ENCODE assay signal across 17 mouse cellular contexts in the genomic region with DNA sequence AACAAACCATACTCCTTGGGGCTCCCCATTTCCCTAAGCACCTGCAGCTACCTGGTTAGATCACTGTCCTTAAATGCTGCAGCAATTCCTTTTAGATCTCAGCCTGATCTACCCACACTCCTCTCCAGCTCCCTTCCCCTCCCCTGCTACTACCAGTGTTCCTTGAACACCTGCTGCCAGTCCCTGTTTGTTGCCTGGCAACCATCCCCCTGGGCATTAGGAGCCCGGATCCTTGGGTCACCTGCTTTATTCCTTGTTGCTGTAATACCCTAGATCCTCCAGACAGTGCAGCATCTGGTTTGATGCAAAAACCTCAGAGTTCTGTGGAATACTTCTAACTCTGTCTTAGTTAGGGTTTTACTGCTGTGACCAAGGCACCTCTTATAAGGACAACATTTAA. TPM values are rescaled to one million over a fixed set of nuclear protein-coding genes. Genes with fewer than 3 reads are reported as not detected.
DNase-seq lines count a peak whose midpoint lies in the region; ATAC-seq and TF ChIP-seq lines count a peak whose summit lies in the region.
"Had no signal": no experiment of that assay in that cellular context is flagged by ENCODE, and none has a peak within 500 bp of the region (broad histone marks: within the 10 kb centered on the region; RNA-seq: fewer than 3 reads in every experiment).

No protein-coding gene starts in this region.

- 0 out of 2 replicates have a peak, but pooled peaks have one; percentile 31 for ATAC-seq in hindbrain, embryonic 11.5 days (ENCODE audit: low FRiP score)
- peak; percentile 47; the same call in 1 of the 2 replicates for ATAC-seq in hindbrain, embryonic 13.5 days (ENCODE audit: low FRiP score)
- ATAC-seq in neural tube, embryonic 15.5 days (ENCODE audit: low FRiP score), result 0 out of 2 replicates have a peak, but pooled peaks have one; percentile 29
- ATAC-seq: intestine, postnatal 0 days had no signal

- H3K27ac ChIP-seq in hindbrain, embryonic 11.5 days (ENCODE audit: low read depth, low read length), result no peak overlapping the region
- no peak overlapping the region for H3K27ac ChIP-seq in hindbrain, embryonic 10.5 days
- H3K27ac ChIP-seq in hindbrain, embryonic 13.5 days, result peak overlapping the region; percentile 55; the same call in 1 of the 2 replicates
- no peak overlapping the region for H3K27ac ChIP-seq in neural tube, embryonic 15.5 days (replicated peaks)
- H3K27ac ChIP-seq: embryonic facial prominence, embryonic 13.5 days; heart, embryonic 15.5 days; liver, embryonic 15.5 days had no signal

- no peak for TF ChIP-seq POLR2A in brain, embryonic 14.5 days (IDR thresholded peaks at IDR 0.05; ENCODE audit: borderline replicate concordance, extremely low read depth, insufficient read depth, insufficient read length, poor library complexity, severe bottlenecking)

- DNase-seq in hindbrain, embryonic 11.5 days (ENCODE audit: low spot score), result peak; percentile 57
- DNase-seq in hindbrain, embryonic 10.5 days (ENCODE audit: low spot score), result no peak
- DNase-seq in brain, embryonic 14.5 days (ENCODE audit: low read depth), result peak; percentile 77
- no peak for DNase-seq in gastrocnemius, adult 18-20 months (ENCODE audit: low spot score)
- DNase-seq in lung, adult 18-20 months, result no peak
- DNase-seq: gastrocnemius, postnatal 10 days; kidney, postnatal 4 days; thymus, postnatal 25 days had no signal

- no peaks in the 10 kb centered on the region for H3K9me3 ChIP-seq in hindbrain, embryonic 11.5 days (ENCODE audit: control insufficient read depth, low read length)
- H3K9me3 ChIP-seq in hindbrain, embryonic 10.5 days, result no peaks in the 10 kb centered on the region
- no peaks in the 10 kb centered on the region for H3K9me3 ChIP-seq in hindbrain, embryonic 13.5 days
- H3K9me3 ChIP-seq in neural tube, embryonic 15.5 days (replicated peaks), result no peaks in the 10 kb centered on the region
- H3K9me3 ChIP-seq: embryonic facial prominence, embryonic 13.5 days; heart, embryonic 15.5 days; liver, embryonic 15.5 days had no signal

- H3K36me3 ChIP-seq in hindbrain, embryonic 11.5 days (ENCODE audit: control insufficient read depth, insufficient read depth, low read length), result peaks cover 7% of the 10 kb centered on the region; the same call in 1 of the 2 replicates
- peaks cover 31% of the 10 kb centered on the region for H3K36me3 ChIP-seq in hindbrain, embryonic 10.5 days
- peaks cover 44% of the 10 kb centered on the region for H3K36me3 ChIP-seq in hindbrain, embryonic 13.5 days
- peaks cover 33% of the 10 kb centered on the region for H3K36me3 ChIP-seq in neural tube, embryonic 15.5 days
- H3K36me3 ChIP-seq: embryonic facial prominence, embryonic 13.5 days; heart, embryonic 15.5 days; liver, embryonic 15.5 days had no signal

- H3K4me1 ChIP-seq in hindbrain, embryonic 11.5 days (replicated peaks; ENCODE audit: control insufficient read depth, insufficient read depth, low read length), result no peaks in the 10 kb centered on the region
- peaks cover 2% of the 10 kb centered on the region; the same call in 1 of the 2 replicates for H3K4me1 ChIP-seq in hindbrain, embryonic 10.5 days (replicated peaks)
- peaks cover 13% of the 10 kb centered on the region for H3K4me1 ChIP-seq in hindbrain, embryonic 13.5 days (replicated peaks)
- no peaks in the 10 kb centered on the region for H3K4me1 ChIP-seq in neural tube, embryonic 15.5 days
- H3K4me1 ChIP-seq: embryonic facial prominence, embryonic 13.5 days; heart, embryonic 15.5 days; liver, embryonic 15.5 days had no signal

- WGBS in hindbrain, embryonic 11.5 days, result 13% methylated on average over 1 of the region's 1 CpGs
- WGBS in hindbrain, embryonic 10.5 days, result 2% methylated on average over 1 of the region's 1 CpGs
- WGBS in hindbrain, embryonic 13.5 days, result 0% methylated on average over 1 of the region's 1 CpGs
- 3% methylated on average over 1 of the region's 1 CpGs for WGBS in neural tube, embryonic 15.5 days

- H3K4me2 ChIP-seq in hindbrain, embryonic 11.5 days (replicated peaks; ENCODE audit: low read depth, low read length), result no peak overlapping the region
- H3K4me2 ChIP-seq in hindbrain, embryonic 13.5 days, result no peak overlapping the region
- H3K4me2 ChIP-seq in neural tube, embryonic 15.5 days, result no peak overlapping the region
- H3K4me2 ChIP-seq: embryonic facial prominence, embryonic 13.5 days; heart, embryonic 15.5 days; liver, embryonic 15.5 days had no signal

- TF ChIP-seq CTCF in brain, embryonic 14.5 days (IDR thresholded peaks at IDR 0.05; ENCODE audit: borderline replicate concordance, extremely low read depth, insufficient read depth, insufficient read length), result no peak

- H3K4me3 ChIP-seq in hindbrain, embryonic 11.5 days (ENCODE audit: low read depth, low read length), result no peak overlapping the region
- H3K4me3 ChIP-seq in hindbrain, embryonic 10.5 days, result no peak overlapping the region
- no peak overlapping the region for H3K4me3 ChIP-seq in hindbrain, embryonic 13.5 days
- no peak overlapping the region for H3K4me3 ChIP-seq in neural tube, embryonic 15.5 days (replicated peaks)
- H3K4me3 ChIP-seq: embryonic facial prominence, embryonic 13.5 days; heart, embryonic 15.5 days; liver, embryonic 15.5 days had no signal

- no peaks in the 10 kb centered on the region for H3K27me3 ChIP-seq in hindbrain, embryonic 11.5 days (ENCODE audit: control insufficient read depth, insufficient read depth, low read length)
- H3K27me3 ChIP-seq in hindbrain, embryonic 10.5 days (ENCODE audit: insufficient read depth, poor library complexity, severe bottlenecking), result no peaks in the 10 kb centered on the region
- no peaks in the 10 kb centered on the region for H3K27me3 ChIP-seq in hindbrain, embryonic 13.5 days
- no peaks in the 10 kb centered on the region for H3K27me3 ChIP-seq in neural tube, embryonic 15.5 days (replicated peaks)
- H3K27me3 ChIP-seq: embryonic facial prominence, embryonic 13.5 days had no signal

- H3K9ac ChIP-seq in hindbrain, embryonic 11.5 days (ENCODE audit: low read depth, low read length), result no peak overlapping the region
- H3K9ac ChIP-seq in hindbrain, embryonic 13.5 days, result no peak overlapping the region
- no peak overlapping the region for H3K9ac ChIP-seq in neural tube, embryonic 15.5 days (replicated peaks)
- H3K9ac ChIP-seq: embryonic facial prominence, embryonic 13.5 days; heart, embryonic 15.5 days; liver, embryonic 15.5 days had no signal

RNA-seq across cellular contexts. Expression of a gene that starts 11.3 kb away (rescaled TPM):
- 22.4 and 24.1 TPM in 2 replicates for polyA plus RNA-seq in hindbrain, embryonic 11.5 days (2014; fragmentation: Nextera tagmentation; extraction: Ambion mirVana)
- polyA plus RNA-seq in hindbrain, embryonic 10.5 days (2016; fragmentation: Nextera tagmentation; extraction: Ambion mirVana), result 22.2 and 40.3 TPM in 2 replicates
- polyA plus RNA-seq in brain, embryonic 14.5 days (2012; rRNA removed), result 87.2 and 99.5 TPM in 2 replicates
- 74.0 and 80.1 TPM in 2 replicates for polyA plus RNA-seq in hindbrain, embryonic 13.5 days (2015; fragmentation: Nextera tagmentation; extraction: Ambion mirVana)
- polyA plus RNA-seq in neural tube, embryonic 15.5 days (2015; fragmentation: Nextera tagmentation; extraction: Ambion mirVana), result 73.0 and 85.4 TPM in 2 replicates
- total RNA-seq in gastrocnemius, adult 18-20 months (2021), result under 1 TPM; 0.25 to 0.57 TPM
- total RNA-seq: megakaryocyte-erythroid progenitor cell, adult 5-6 weeks had no signal

RNA-seq across cellular contexts. Expression of a gene that starts 12.2 kb away (rescaled TPM):
- 10.0 and 10.4 TPM in 2 replicates for polyA plus RNA-seq in hindbrain, embryonic 11.5 days (2014; fragmentation: Nextera tagmentation; extraction: Ambion mirVana)
- polyA plus RNA-seq in hindbrain, embryonic 10.5 days (2016; fragmentation: Nextera tagmentation; extraction: Ambion mirVana), result 14.3 and 14.8 TPM in 2 replicates
- 25.3 and 28.6 TPM in 2 replicates for polyA plus RNA-seq in brain, embryonic 14.5 days (2012; rRNA removed)
- 19.7 and 21.2 TPM in 2 replicates for polyA plus RNA-seq in hindbrain, embryonic 13.5 days (2015; fragmentation: Nextera tagmentation; extraction: Ambion mirVana)
- polyA plus RNA-seq in neural tube, embryonic 15.5 days (2015; fragmentation: Nextera tagmentation; extraction: Ambion mirVana), result 27.4 and 29.2 TPM in 2 replicates
- total RNA-seq in gastrocnemius, adult 18-20 months (2021), result 1 to 10 TPM; 2.8 to 4.0 TPM

RNA-seq across cellular contexts. Expression of a gene that starts 34.4 kb away (rescaled TPM):
- 2.8 and 3.5 TPM in 2 replicates for polyA plus RNA-seq in hindbrain, embryonic 11.5 days (2014; fragmentation: Nextera tagmentation; extraction: Ambion mirVana)
- polyA plus RNA-seq in hindbrain, embryonic 10.5 days (2016; fragmentation: Nextera tagmentation; extraction: Ambion mirVana), result 2.8 and 3.5 TPM in 2 replicates
- 31.2 and 41.5 TPM in 2 replicates for polyA plus RNA-seq in brain, embryonic 14.5 days (2012; rRNA removed)
- polyA plus RNA-seq in hindbrain, embryonic 13.5 days (2015; fragmentation: Nextera tagmentation; extraction: Ambion mirVana), result 11.0 and 12.1 TPM in 2 replicates
- 8.9 and 9.5 TPM in 2 replicates for polyA plus RNA-seq in neural tube, embryonic 15.5 days (2015; fragmentation: Nextera tagmentation; extraction: Ambion mirVana)
- 10 to 100 TPM in 1 of 2 experiments, 1 to 10 TPM in 1; 8.9 to 12.6 TPM for total RNA-seq in gastrocnemius, adult 18-20 months (2021)
- total RNA-seq: CH12.LX had no signal

RNA-seq across cellular contexts. Expression of a gene that starts 35.3 kb away (rescaled TPM):
- polyA plus RNA-seq in hindbrain, embryonic 11.5 days (2014; fragmentation: Nextera tagmentation; extraction: Ambion mirVana), result 54.7 and 63.4 TPM in 2 replicates
- polyA plus RNA-seq in hindbrain, embryonic 10.5 days (2016; fragmentation: Nextera tagmentation; extraction: Ambion mirVana), result 50.9 and 64.1 TPM in 2 replicates
- 79.4 and 82.4 TPM in 2 replicates for polyA plus RNA-seq in brain, embryonic 14.5 days (2012; rRNA removed)
- polyA plus RNA-seq in hindbrain, embryonic 13.5 days (2015; fragmentation: Nextera tagmentation; extraction: Ambion mirVana), result 92.7 and 98.4 TPM in 2 replicates
- polyA plus RNA-seq in neural tube, embryonic 15.5 days (2015; fragmentation: Nextera tagmentation; extraction: Ambion mirVana), result 79.8 and 92.8 TPM in 2 replicates
- 10 to 100 TPM; 19.7 to 27.0 TPM for total RNA-seq in gastrocnemius, adult 18-20 months (2021)

RNA-seq across cellular contexts. Expression of a gene that starts 35.6 kb away (rescaled TPM):
- not detected in 2 replicates for polyA plus RNA-seq in hindbrain, embryonic 11.5 days (2014; fragmentation: Nextera tagmentation; extraction: Ambion mirVana)
- not detected in 2 replicates for polyA plus RNA-seq in hindbrain, embryonic 10.5 days (2016; fragmentation: Nextera tagmentation; extraction: Ambion mirVana)
- polyA plus RNA-seq in brain, embryonic 14.5 days (2012; rRNA removed), result 0.34 and 1.3 TPM in 2 replicates
- not detected in 2 replicates for polyA plus RNA-seq in hindbrain, embryonic 13.5 days (2015; fragmentation: Nextera tagmentation; extraction: Ambion mirVana)
- 0.36 TPM in 1 of 2 replicates, not detected in the other for polyA plus RNA-seq in neural tube, embryonic 15.5 days (2015; fragmentation: Nextera tagmentation; extraction: Ambion mirVana)
- under 1 TPM in 1 of 2 experiments, not detected in 1; 0.52 TPM for total RNA-seq in gastrocnemius, adult 18-20 months (2021)
- total RNA-seq: left cerebral cortex, postnatal 10 days; megakaryocyte-erythroid progenitor cell, adult 5-6 weeks had no signal
- polyA plus RNA-seq: embryonic facial prominence, embryonic 13.5 days; intestine, postnatal 0 days; liver, embryonic 15.5 days had no signal

Comparison
In these comparisons a context has a peak if more than half of its experiments do, and no peak if none do; other contexts are left out.
1. DNase-seq: peak in hindbrain, embryonic 11.5 days (single experiment) and brain, embryonic 14.5 days (single experiment); none in hindbrain, embryonic 10.5 days (single experiment), gastrocnemius, adult 18-20 months (single experiment) and lung, adult 18-20 months (0 of 2).
2. Peak in every context shown above with its lines, with median percentiles within 50 percentile points of each other: ATAC-seq.